Mouse (Mus musculus): Measurements from ENCODE around the gene Adgrl2. TPM values are rescaled to one million over a fixed set of nuclear protein-coding genes. Genes with fewer than 3 reads are reported as not detected.

Gene Adgrl2
- total RNA-seq (2012; rRNA removed): not detected in 2 replicates
- polyA plus RNA-seq (2012; ENCODE audit: insufficient read depth in 1 of 2, insufficient read length in 2 of 2, low read depth in 1 of 2, low replicate concordance in 2 of 2, missing spikeins in 1 of 2): not detected

GRCm38 (mm10) chr3:148990531-148991003 lies at the start of gene Adgrl2:
TSS of gene Adgrl2 (minus strand) at chr3:148990555.
- DNase-seq (ENCODE audit: low read depth, low spot score): no peak
- no peaks in the 10 kb centered on the region for H3K4me1 ChIP-seq (ENCODE audit: control insufficient read depth in 1 of 2, insufficient read depth in 2 of 2, low read length in 2 of 2)
- no peaks in the 10 kb centered on the region for H3K9me3 ChIP-seq (replicated peaks; ENCODE audit: insufficient read depth, low read length)
- H3K27ac ChIP-seq (ENCODE audit: control insufficient read depth, low read depth, low read length): no peak within 1 kb of the TSS
- no peak within 1 kb of the TSS for H3K4me3 ChIP-seq (ENCODE audit: control insufficient read depth in 1 of 2, insufficient read depth in 1 of 2, low read depth in 2 of 2, low read length in 2 of 2)
- H3K27me3 ChIP-seq (ENCODE audit: control insufficient read depth in 1 of 2, insufficient read depth in 2 of 2, low read length in 2 of 2): no peaks in the 10 kb centered on the region
- TF ChIP-seq RCOR1 (IDR thresholded peaks at IDR 0.05; ENCODE audit: low read depth, low read length) (no peak), NRF1 (IDR thresholded peaks at IDR 0.05; ENCODE audit: insufficient read depth, low read depth, low read length, poor library complexity, severe bottlenecking) (no peak), CHD1 (IDR thresholded peaks at IDR 0.05; ENCODE audit: low read depth, low read length) (no peak), KAT2A (conservative IDR thresholded peaks at IDR 0.05; ENCODE audit: low read depth, low read length) (no peak), ETS1 (IDR thresholded peaks at IDR 0.05; ENCODE audit: low read depth, low read length) (no peak), POLR2A (IDR thresholded peaks at IDR 0.05; ENCODE audit: control insufficient read depth in 1 of 2, insufficient read depth in 1 of 2, low read depth in 1 of 2, low read length in 2 of 2, poor library complexity in 1 of 2) (no peak), MAZ (IDR thresholded peaks at IDR 0.05; ENCODE audit: low read depth, low read length) (no peak), TCF12 (IDR thresholded peaks at IDR 0.05; ENCODE audit: low read depth, low read length) (no peak), MEF2A (IDR thresholded peaks at IDR 0.05; ENCODE audit: extremely low read depth, insufficient replicate concordance, low read depth, low read length, poor library complexity, severe bottlenecking) (no peak), MYC (IDR thresholded peaks at IDR 0.05; ENCODE audit: low read depth, low read length) (no peak), SIN3A (IDR thresholded peaks at IDR 0.05; ENCODE audit: low read length) (no peak), TAL1 (IDR thresholded peaks at IDR 0.05; ENCODE audit: low read length) (no peak), POLR2AphosphoS5 (IDR thresholded peaks at IDR 0.05; ENCODE audit: borderline replicate concordance, low read depth, low read length) (no peak), RAD21 (IDR thresholded peaks at IDR 0.05; ENCODE audit: low read depth, low read length) (no peak)
- no peaks in the 10 kb centered on the region for H3K36me3 ChIP-seq (ENCODE audit: control insufficient read depth in 1 of 2, insufficient read depth in 2 of 2, low read length in 2 of 2)
- H3K79me2 ChIP-seq (ENCODE audit: control insufficient read depth, insufficient read depth, low read length, poor library complexity): no peaks in the 10 kb centered on the region
- H3K9ac ChIP-seq (ENCODE audit: control insufficient read depth, low read depth, low read length, poor library complexity, severe bottlenecking): no peak within 1 kb of the TSS

DNA sequence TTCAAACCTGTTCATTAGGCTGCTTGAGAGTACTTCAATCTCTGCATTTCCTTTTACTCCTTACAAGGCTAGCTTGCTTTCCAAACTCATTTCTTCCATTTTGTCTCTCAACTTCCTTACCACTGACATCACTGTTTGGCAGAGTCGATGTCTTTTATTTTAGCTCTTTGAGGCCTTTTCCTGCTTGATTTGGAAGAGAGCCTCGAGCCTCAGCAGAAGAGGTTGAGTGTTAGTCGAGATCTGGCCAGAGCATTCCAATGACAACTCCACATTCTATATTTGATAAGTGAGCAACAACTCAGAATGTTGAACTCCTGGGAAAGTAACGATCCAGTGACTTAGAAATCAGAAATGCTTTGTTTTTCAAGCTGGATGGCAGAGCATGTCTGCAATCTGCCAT lies 48.4 kb upstream of the Adgrl2 start:
- Histone ChIP-seq H3K4me3 (ENCODE audit: control insufficient read depth in 1 of 2, insufficient read depth in 1 of 2, low read depth in 2 of 2, low read length in 2 of 2) (no peak overlapping the region), H3K9me3 (replicated peaks; ENCODE audit: insufficient read depth, low read length) (no peaks in the 10 kb centered on the region), H3K4me1 (ENCODE audit: control insufficient read depth in 1 of 2, insufficient read depth in 2 of 2, low read length in 2 of 2) (no peaks in the 10 kb centered on the region), H3K9ac (ENCODE audit: control insufficient read depth, low read depth, low read length, poor library complexity, severe bottlenecking) (no peak overlapping the region), H3K36me3 (ENCODE audit: control insufficient read depth in 1 of 2, insufficient read depth in 2 of 2, low read length in 2 of 2) (no peaks in the 10 kb centered on the region), H3K27ac (ENCODE audit: control insufficient read depth, low read depth, low read length) (no peak overlapping the region), H3K27me3 (ENCODE audit: control insufficient read depth in 1 of 2, insufficient read depth in 2 of 2, low read length in 2 of 2) (no peaks in the 10 kb centered on the region), H3K79me2 (ENCODE audit: control insufficient read depth, insufficient read depth, low read length, poor library complexity) (no peaks in the 10 kb centered on the region)
- no peak for TF ChIP-seq ELF1 (IDR thresholded peaks at IDR 0.05; ENCODE audit: low read depth, low read length)
- no peak for TF ChIP-seq RCOR1 (IDR thresholded peaks at IDR 0.05; ENCODE audit: low read depth, low read length)
- no peak for TF ChIP-seq SIN3A (IDR thresholded peaks at IDR 0.05; ENCODE audit: low read length)
- no peak for DNase-seq (ENCODE audit: low read depth, low spot score)

All from MEL (cell line).